Mouse (Mus musculus): ENCODE measurements around the gene Lasp1. TPM values are rescaled to one million over a fixed set of nuclear protein-coding genes. Genes with fewer than 3 reads are reported as not detected.

The Lasp1 gene
- polyA plus RNA-seq, 1 experiment from 2014 or later, result 84.0 TPM

- Histone ChIP-seq H3K27me3 (ENCODE audit: control insufficient read depth, insufficient read depth, low read length) (no peaks in the 10 kb centered on the region), H3K27ac (replicated peaks) (no peak overlapping the region), H3K36me3 (ENCODE audit: control insufficient read depth, insufficient read depth, low read length) (no peaks in the 10 kb centered on the region), H3K9me3 (ENCODE audit: control insufficient read depth, low read length) (no peaks in the 10 kb centered on the region), H3K9ac (ENCODE audit: low read length) (no peak overlapping the region), H3K4me2 (replicated peaks; ENCODE audit: low read depth) (no peak overlapping the region), H3K4me3 (ENCODE audit: low read depth, low read length) (no peak overlapping the region), H3K4me1 (replicated peaks; ENCODE audit: control insufficient read depth, insufficient read depth) (peaks cover 6% of the 10 kb centered on the region; the same call in 1 of the 2 replicates)
- ATAC-seq (ENCODE audit: low FRiP score, low TSS enrichment) (peak; percentile 85), DNase-seq (ENCODE audit: low spot score) (peak; percentile 86)
- TF ChIP-seq CTCF (IDR thresholded peaks at IDR 0.05; ENCODE audit: low read depth), result no peak
- no peak for TF ChIP-seq EP300 (optimal IDR thresholded peaks at IDR 0.05)
- WGBS, result 26% methylated on average over 2 of the region's 2 CpGs
Measured at GRCm38 (mm10) chr11:97769704-97770103, 29.1 kb upstream of the Lasp1 start.

GRCm38 (mm10) chr11:97771410-97771809 lies 27.4 kb upstream of the Lasp1 start:
- H3K4me2 ChIP-seq (replicated peaks; ENCODE audit: low read depth), result no peak overlapping the region
- no peak for ATAC-seq (ENCODE audit: low FRiP score, low TSS enrichment)
- H3K9ac ChIP-seq (ENCODE audit: low read length), result no peak overlapping the region
- TF ChIP-seq EP300 (optimal IDR thresholded peaks at IDR 0.05) (no peak), CTCF (IDR thresholded peaks at IDR 0.05; ENCODE audit: low read depth) (no peak)
- WGBS, result 77% methylated on average over 14 of the region's 14 CpGs
- H3K9me3 ChIP-seq (ENCODE audit: control insufficient read depth, low read length), result no peaks in the 10 kb centered on the region
- no peaks in the 10 kb centered on the region for H3K4me1 ChIP-seq (replicated peaks; ENCODE audit: control insufficient read depth, insufficient read depth)
- H3K36me3 ChIP-seq (ENCODE audit: control insufficient read depth, insufficient read depth, low read length), result no peaks in the 10 kb centered on the region
- H3K4me3 ChIP-seq (ENCODE audit: low read depth, low read length), result no peak overlapping the region
- H3K27ac ChIP-seq (replicated peaks), result no peak overlapping the region
- no peaks in the 10 kb centered on the region for H3K27me3 ChIP-seq (ENCODE audit: control insufficient read depth, insufficient read depth, low read length)
- no peak for DNase-seq (ENCODE audit: low spot score)

- no peak for DNase-seq (ENCODE audit: low spot score)
- Histone ChIP-seq H3K9me3 (ENCODE audit: control insufficient read depth, low read length) (no peaks in the 10 kb centered on the region), H3K4me3 (ENCODE audit: low read depth, low read length) (no peak overlapping the region), H3K4me1 (replicated peaks; ENCODE audit: control insufficient read depth, insufficient read depth) (no peaks in the 10 kb centered on the region), H3K4me2 (replicated peaks; ENCODE audit: low read depth) (no peak overlapping the region), H3K27me3 (ENCODE audit: control insufficient read depth, insufficient read depth, low read length) (no peaks in the 10 kb centered on the region), H3K27ac (replicated peaks) (no peak overlapping the region), H3K9ac (ENCODE audit: low read length) (no peak overlapping the region), H3K36me3 (ENCODE audit: control insufficient read depth, insufficient read depth, low read length) (peaks cover 18% of the 10 kb centered on the region)
- 73% methylated on average over 13 of the region's 13 CpGs for WGBS
- ATAC-seq (ENCODE audit: low FRiP score, low TSS enrichment), result no peak; the same call in 1 of the 2 replicates
- TF ChIP-seq EP300 (optimal IDR thresholded peaks at IDR 0.05) (no peak), CTCF (IDR thresholded peaks at IDR 0.05; ENCODE audit: low read depth) (no peak)
Measured at GRCm38 (mm10) chr11:97775186-97775585, 23.6 kb upstream of the Lasp1 start.

GRCm38 (mm10) chr11:97775808-97776496 lies 22.8 kb upstream of the Lasp1 start, which contains the start of gene 1700001P01Rik:
TSS of gene 1700001P01Rik (minus strand) at chr11:97775918.
- H3K27me3 ChIP-seq (ENCODE audit: control insufficient read depth, insufficient read depth, low read length), result no peaks in the 10 kb centered on the region
- H3K4me2 ChIP-seq (replicated peaks; ENCODE audit: low read depth), result no peak within 1 kb of the TSS
- WGBS, result 49% methylated on average over 17 of the region's 17 CpGs
- no peaks in the 10 kb centered on the region for H3K4me1 ChIP-seq (replicated peaks; ENCODE audit: control insufficient read depth, insufficient read depth)
- H3K9me3 ChIP-seq (ENCODE audit: control insufficient read depth, low read length), result no peaks in the 10 kb centered on the region
- H3K4me3 ChIP-seq (ENCODE audit: low read depth, low read length), result no peak within 1 kb of the TSS
- 0 out of 2 replicates have a peak within 1 kb of the TSS, but pooled peaks have one; percentile 5 for H3K27ac ChIP-seq (replicated peaks)
- ATAC-seq (ENCODE audit: low FRiP score, low TSS enrichment) (no peak), DNase-seq (ENCODE audit: low spot score) (no peak)
- H3K36me3 ChIP-seq (ENCODE audit: control insufficient read depth, insufficient read depth, low read length), result peaks cover 24% of the 10 kb centered on the region
- no peak within 1 kb of the TSS for H3K9ac ChIP-seq (ENCODE audit: low read length)
- TF ChIP-seq EP300 (optimal IDR thresholded peaks at IDR 0.05) (no peak), CTCF (IDR thresholded peaks at IDR 0.05; ENCODE audit: low read depth) (no peak)

- peaks cover 24% of the 10 kb centered on the region for H3K36me3 ChIP-seq (ENCODE audit: control insufficient read depth, insufficient read depth, low read length)
- DNase-seq (ENCODE audit: low spot score), result no peak
- 53% methylated on average over 5 of the region's 5 CpGs for WGBS
- no peaks in the 10 kb centered on the region for H3K4me1 ChIP-seq (replicated peaks; ENCODE audit: control insufficient read depth, insufficient read depth)
- H3K9ac ChIP-seq (ENCODE audit: low read length), result no peak overlapping the region
- H3K9me3 ChIP-seq (ENCODE audit: control insufficient read depth, low read length), result no peaks in the 10 kb centered on the region
- H3K27ac ChIP-seq (replicated peaks), result 0 out of 2 replicates have a peak overlapping the region, but pooled peaks have one; percentile 5
- no peak overlapping the region for H3K4me3 ChIP-seq (ENCODE audit: low read depth, low read length)
- peak; percentile 19 for ATAC-seq (ENCODE audit: low FRiP score, low TSS enrichment)
- H3K4me2 ChIP-seq (replicated peaks; ENCODE audit: low read depth), result no peak overlapping the region
- no peaks in the 10 kb centered on the region for H3K27me3 ChIP-seq (ENCODE audit: control insufficient read depth, insufficient read depth, low read length)
- TF ChIP-seq CTCF (IDR thresholded peaks at IDR 0.05; ENCODE audit: low read depth) (no peak), EP300 (optimal IDR thresholded peaks at IDR 0.05) (no peak)
Measured at GRCm38 (mm10) chr11:97776497-97777128, 22.2 kb upstream of the Lasp1 start.

- TF ChIP-seq EP300 (optimal IDR thresholded peaks at IDR 0.05), result no peak
- TF ChIP-seq CTCF (IDR thresholded peaks at IDR 0.05; ENCODE audit: low read depth), result peak; percentile 66
- no peak overlapping the region for H3K27ac ChIP-seq (replicated peaks)
- H3K4me2 ChIP-seq (replicated peaks; ENCODE audit: low read depth), result no peak overlapping the region
- no peaks in the 10 kb centered on the region for H3K9me3 ChIP-seq (ENCODE audit: control insufficient read depth, low read length)
- no peak overlapping the region for H3K9ac ChIP-seq (ENCODE audit: low read length)
- peaks cover 24% of the 10 kb centered on the region for H3K36me3 ChIP-seq (ENCODE audit: control insufficient read depth, insufficient read depth, low read length)
- DNase-seq (ENCODE audit: low spot score) (peak; percentile 46), ATAC-seq (ENCODE audit: low FRiP score, low TSS enrichment) (peak; percentile 37)
- H3K4me3 ChIP-seq (ENCODE audit: low read depth, low read length), result no peak overlapping the region
- WGBS, result 46% methylated on average over 2 of the region's 2 CpGs
- H3K27me3 ChIP-seq (ENCODE audit: control insufficient read depth, insufficient read depth, low read length), result no peaks in the 10 kb centered on the region
- no peaks in the 10 kb centered on the region for H3K4me1 ChIP-seq (replicated peaks; ENCODE audit: control insufficient read depth, insufficient read depth)
Measured at GRCm38 (mm10) chr11:97777129-97777529, 21.7 kb upstream of the Lasp1 start.

Measured in stomach, postnatal 0 days (tissue).